Mouse (Mus musculus) stomach, embryonic 15.5 days (tissue): Measurements from ENCODE around the gene Cdc25b. TPM values are rescaled to one million over a fixed set of nuclear protein-coding genes. Genes with fewer than 3 reads are reported as not detected.
A peak's percentile ranks its signal among the peaks of the same experiment; 100 is the strongest.
"Not testable (repeated sequence)": the region's sequence is repeated elsewhere in the genome, so short reads cannot be mapped to it uniquely, and the experiment has no call there.

Experiments used
- ATAC-seq: fragments of 200-750 bp; cut with Nextera tagmentation; 2 replicates; pipeline ENCODE4 v1.8.0; 2017; ENCODE audit warnings: low read depth, moderate number of reproducible peaks, moderate TSS enrichment; ENCODE audit not compliant: insufficient read depth, low FRiP score
- H3K27ac ChIP-seq: fragments of 300-500 bp; sonication (generic); 2 replicates; pipeline ENCODE4 v1.5.1; 2015; ENCODE audit warnings: mild to moderate bottlenecking, inconsistent platforms
- H3K27me3 ChIP-seq: fragments of 300-500 bp; sonication (generic); replicated peaks from 2 replicates; pipeline ENCODE4 v1.6.1; 2015; ENCODE audit warnings: inconsistent platforms
- H3K36me3 ChIP-seq: fragments of 300-500 bp; sonication (generic); 2 replicates; pipeline ENCODE4 v1.6.1; 2015; ENCODE audit warnings: inconsistent platforms
- H3K4me1 ChIP-seq: fragments of 300-500 bp; sonication (generic); 2 replicates; pipeline ENCODE4 v1.6.1; 2015; ENCODE audit warnings: inconsistent platforms
- H3K4me2 ChIP-seq: fragments of 300-500 bp; sonication (generic); 2 replicates; pipeline ENCODE4 v1.6.1; 2015; ENCODE audit warnings: mild to moderate bottlenecking, inconsistent platforms
- H3K4me3 ChIP-seq: fragments of 300-500 bp; sonication (generic); replicated peaks from 2 replicates; pipeline ENCODE4 v1.5.1; 2015; ENCODE audit warnings: inconsistent platforms
- H3K9ac ChIP-seq: fragments of 300-500 bp; sonication (generic); 2 replicates; pipeline ENCODE4 v1.6.1; 2015; ENCODE audit warnings: inconsistent platforms
- H3K9me3 ChIP-seq: fragments of 300-500 bp; sonication (generic); 2 replicates; pipeline ENCODE4 v1.6.1; 2016; ENCODE audit warnings: inconsistent platforms
- WGBS: fragments of 180-500 bp; shearing (Covaris S2); methylation state at CpG from one replicate; pipeline ENCODE4 v1.1.7; 2015; 5-methylcytosine and 5-hydroxymethylcytosine counted together
- polyA plus RNA-seq: library from polyadenylated mRNA; unstranded; fragments of >200 nt; fragmentation: Nextera tagmentation; extraction: Ambion mirVana; gene quantifications from 2 replicates; pipeline ENCODE4 v1.2.1, GENCODE M21; 2015

Cdc25b gene
- polyA plus RNA-seq, 1 experiment from 2014 or later: 62.6 TPM

DNA sequence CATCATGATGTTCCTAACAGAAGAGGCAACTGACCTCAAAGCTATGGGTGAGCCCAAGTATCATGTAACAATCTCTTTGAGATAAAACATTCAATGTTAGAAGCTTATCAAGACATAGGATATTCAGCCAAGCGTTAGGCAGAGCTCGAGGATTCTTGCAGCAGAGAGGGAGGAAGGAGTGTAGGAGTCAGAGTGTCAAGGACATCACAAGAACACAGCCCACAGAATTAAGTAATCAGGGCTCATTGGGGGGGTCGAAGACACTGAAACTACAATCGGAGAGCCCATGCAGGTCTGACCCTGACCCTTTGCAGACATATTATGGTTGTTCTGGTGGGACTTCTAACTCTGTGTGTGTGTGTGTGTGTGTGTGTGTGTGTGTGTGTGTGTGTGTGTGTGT, 33.3 kb downstream of the Cdc25b start:
- Histone ChIP-seq H3K4me3 (no peak overlapping the region), H3K4me2 (no peak overlapping the region), H3K27ac (no peak overlapping the region), H3K27me3 (no peaks in the 10 kb centered on the region), H3K9me3 (no peaks in the 10 kb centered on the region), H3K9ac (no peak overlapping the region), H3K4me1 (no peaks in the 10 kb centered on the region; the same call in 1 of the 2 replicates), H3K36me3 (no peaks in the 10 kb centered on the region)
- ATAC-seq: no peak
- 64% methylated on average over 4 of the region's 4 CpGs for WGBS

DNA sequence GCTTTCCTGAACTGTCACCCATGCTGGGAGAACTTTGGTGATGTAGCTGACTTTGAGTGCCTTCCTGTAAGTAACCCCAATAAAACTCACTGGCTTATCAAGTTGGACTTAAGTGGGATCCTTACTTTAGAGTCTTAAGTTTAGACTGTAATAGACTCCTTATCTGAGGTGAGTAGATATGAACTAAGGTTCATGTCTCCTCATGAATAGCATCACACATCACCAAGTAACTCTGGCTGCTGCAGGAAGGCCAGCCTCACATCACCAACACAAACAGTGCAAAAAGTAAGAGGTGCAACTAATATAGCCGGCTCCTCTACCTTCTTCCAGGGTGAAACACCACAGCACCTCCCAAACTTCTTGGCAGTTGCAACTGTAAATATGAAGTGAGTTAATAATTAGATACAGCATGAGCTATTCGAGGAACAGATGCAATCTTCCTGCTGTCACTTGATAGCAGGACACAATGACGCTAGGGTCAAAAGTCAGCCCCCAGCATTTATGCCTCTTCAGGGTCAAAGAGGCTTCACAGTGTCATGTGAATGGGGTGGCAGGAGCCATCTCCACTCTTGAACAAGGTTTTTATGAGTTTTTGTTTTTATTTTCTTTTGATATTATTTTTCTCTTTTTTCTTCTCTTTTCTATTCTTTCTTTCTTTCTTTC, 35.2 kb downstream of the Cdc25b start:
- Histone ChIP-seq H3K4me1 (no peaks in the 10 kb centered on the region; the same call in 1 of the 2 replicates), H3K27ac (no peak overlapping the region), H3K9ac (no peak overlapping the region), H3K9me3 (no peaks in the 10 kb centered on the region), H3K4me3 (no peak overlapping the region), H3K36me3 (no peaks in the 10 kb centered on the region), H3K4me2 (no peak overlapping the region), H3K27me3 (no peaks in the 10 kb centered on the region)
- WGBS: 67% methylated on average over 3 of the region's 3 CpGs
- ATAC-seq: no peak

DNA sequence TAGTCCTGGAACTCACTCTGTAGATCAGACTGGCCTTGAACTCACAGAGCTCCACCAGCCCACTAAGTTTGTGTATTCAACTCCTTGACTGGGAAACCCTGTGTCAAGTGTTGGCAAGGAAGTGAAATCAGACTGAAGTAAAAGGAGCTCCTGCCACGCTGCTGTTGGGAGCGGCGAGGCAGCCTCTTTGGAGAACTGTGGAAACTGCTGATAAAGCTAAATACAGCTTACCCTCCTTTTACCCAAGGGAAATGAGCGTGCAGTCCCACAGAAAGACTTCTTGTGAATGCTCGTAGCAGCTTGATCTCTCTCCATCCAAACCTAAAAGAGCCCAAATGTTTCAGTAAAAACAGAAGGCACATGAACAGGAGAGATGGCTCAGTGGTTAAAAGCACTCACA, 35.8 kb downstream of the Cdc25b start:
- ATAC-seq: peak; percentile 32; the same call in 1 of the 2 replicates
- no peaks in the 10 kb centered on the region for H3K9me3 ChIP-seq
- no peaks in the 10 kb centered on the region; the same call in 1 of the 2 replicates for H3K4me1 ChIP-seq
- H3K9ac ChIP-seq: no peak overlapping the region
- WGBS: 44% methylated on average over 5 of the region's 5 CpGs
- H3K27ac ChIP-seq: no peak overlapping the region
- H3K36me3 ChIP-seq: no peaks in the 10 kb centered on the region
- no peak overlapping the region for H3K4me2 ChIP-seq
- H3K27me3 ChIP-seq: no peaks in the 10 kb centered on the region
- no peak overlapping the region for H3K4me3 ChIP-seq

DNA sequence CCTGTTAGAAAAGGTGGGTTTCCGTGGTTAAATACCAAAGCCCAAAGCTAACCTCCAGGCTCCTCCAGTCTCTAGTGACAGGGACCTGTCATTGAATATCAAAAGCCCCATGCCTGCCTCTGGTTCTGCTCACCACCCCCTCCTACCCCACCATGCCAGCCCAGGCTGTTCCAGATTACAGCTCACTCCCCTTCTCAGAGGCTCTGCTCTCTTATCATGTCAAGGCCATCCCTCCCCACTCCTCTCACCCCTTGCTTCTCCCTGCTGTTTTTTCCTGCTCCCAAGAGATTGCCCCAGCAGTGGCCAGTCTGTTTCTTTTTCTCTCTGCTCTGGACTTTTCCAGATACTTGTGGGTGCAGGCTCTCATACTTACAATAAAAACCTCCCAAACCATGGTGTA, 36.8 kb downstream of the Cdc25b start:
- H3K36me3 ChIP-seq: no peaks in the 10 kb centered on the region
- 59% methylated on average over 1 of the region's 1 CpGs for WGBS
- no peak overlapping the region for H3K9ac ChIP-seq
- H3K9me3 ChIP-seq: no peaks in the 10 kb centered on the region
- no peak overlapping the region for H3K4me3 ChIP-seq
- ATAC-seq: peak; percentile 94; the same call in 1 of the 2 replicates
- H3K4me1 ChIP-seq: no peaks in the 10 kb centered on the region; the same call in 1 of the 2 replicates
- H3K27me3 ChIP-seq: no peaks in the 10 kb centered on the region
- H3K27ac ChIP-seq: no peak overlapping the region
- H3K4me2 ChIP-seq: no peak overlapping the region

DNA sequence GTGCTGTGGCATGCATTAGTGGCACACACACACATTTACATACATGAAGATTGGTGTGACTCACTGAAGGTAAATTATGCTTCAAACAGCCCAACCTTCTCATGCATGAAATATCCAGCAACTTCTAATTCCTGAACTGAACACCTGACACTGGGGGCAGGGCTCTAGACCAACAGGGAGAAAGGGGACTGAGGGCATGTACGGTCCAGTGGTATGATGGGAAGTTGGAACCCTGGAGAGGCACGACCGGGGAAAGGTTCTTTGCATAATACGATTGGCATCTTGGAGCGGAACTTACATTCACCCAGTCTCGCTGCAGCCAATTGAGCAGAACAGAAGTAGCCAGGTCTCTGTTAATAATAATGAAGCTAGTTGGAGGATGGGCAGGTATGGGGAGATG, 38.4 kb downstream of the Cdc25b start:
- no peak for ATAC-seq
- no peaks in the 10 kb centered on the region for H3K27me3 ChIP-seq
- no peak overlapping the region for H3K4me2 ChIP-seq
- WGBS: 89% methylated on average over 6 of the region's 6 CpGs
- H3K4me1 ChIP-seq: no peaks in the 10 kb centered on the region; the same call in 1 of the 2 replicates
- H3K27ac ChIP-seq: no peak overlapping the region
- no peak overlapping the region for H3K9ac ChIP-seq
- no peaks in the 10 kb centered on the region for H3K36me3 ChIP-seq
- no peaks in the 10 kb centered on the region for H3K9me3 ChIP-seq
- H3K4me3 ChIP-seq: no peak overlapping the region

DNA sequence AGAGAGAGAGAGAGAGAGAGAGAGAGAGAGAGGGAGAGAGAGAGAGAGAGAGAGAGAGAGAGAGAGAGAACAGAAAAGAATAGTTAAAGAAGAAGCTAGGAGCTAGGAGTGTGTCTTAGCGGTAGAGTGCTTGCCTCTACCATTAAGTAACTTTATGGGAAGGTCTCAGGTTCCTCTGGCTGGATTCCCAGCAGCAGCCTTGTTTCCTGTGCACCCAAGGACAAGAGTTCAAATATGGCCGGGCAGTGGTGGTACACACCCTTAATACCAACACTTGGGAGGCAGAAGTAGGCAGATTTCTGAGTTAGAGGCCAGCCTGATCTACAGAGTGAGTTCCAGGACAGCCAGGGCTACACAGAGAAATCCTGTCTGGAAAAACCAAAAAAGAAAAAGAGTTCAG, 39.9 kb downstream of the Cdc25b start:
- H3K4me2 ChIP-seq, ATAC-seq, H3K27ac ChIP-seq, H3K27me3 ChIP-seq, H3K9me3 ChIP-seq, H3K4me3 ChIP-seq, H3K4me1 ChIP-seq, H3K36me3 ChIP-seq, H3K9ac ChIP-seq: not testable (repeated sequence)
- 60% methylated on average over 2 of the region's 2 CpGs for whole genome bisulfite sequencing

DNA sequence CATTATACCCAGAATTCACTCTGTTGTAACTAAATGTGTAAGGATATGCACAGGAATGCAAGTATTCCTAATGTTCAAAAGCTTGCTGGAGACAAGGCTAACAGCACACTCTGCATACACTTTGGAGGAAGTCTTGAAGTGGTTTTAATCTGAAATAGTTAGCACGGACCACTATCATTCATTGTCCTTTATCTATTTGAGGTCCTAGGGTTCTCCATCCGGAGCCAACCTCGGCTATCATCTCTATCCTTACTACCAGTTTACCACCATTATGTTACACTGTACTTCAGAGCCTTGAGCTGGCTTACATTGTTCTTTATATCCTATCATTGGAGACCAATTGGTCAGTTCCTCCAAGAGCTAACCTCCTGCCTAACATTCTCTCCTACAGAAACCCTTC, 40.5 kb downstream of the Cdc25b start:
- no peaks in the 10 kb centered on the region for H3K4me1 ChIP-seq
- H3K4me2 ChIP-seq: no peak overlapping the region
- no peak for ATAC-seq
- H3K36me3 ChIP-seq: no peaks in the 10 kb centered on the region
- 87% methylated on average over 3 of the region's 3 CpGs for WGBS
- H3K9ac ChIP-seq: no peak overlapping the region
- no peaks in the 10 kb centered on the region for H3K9me3 ChIP-seq
- H3K27ac ChIP-seq: no peak overlapping the region
- H3K4me3 ChIP-seq: no peak overlapping the region
- no peaks in the 10 kb centered on the region for H3K27me3 ChIP-seq

DNA sequence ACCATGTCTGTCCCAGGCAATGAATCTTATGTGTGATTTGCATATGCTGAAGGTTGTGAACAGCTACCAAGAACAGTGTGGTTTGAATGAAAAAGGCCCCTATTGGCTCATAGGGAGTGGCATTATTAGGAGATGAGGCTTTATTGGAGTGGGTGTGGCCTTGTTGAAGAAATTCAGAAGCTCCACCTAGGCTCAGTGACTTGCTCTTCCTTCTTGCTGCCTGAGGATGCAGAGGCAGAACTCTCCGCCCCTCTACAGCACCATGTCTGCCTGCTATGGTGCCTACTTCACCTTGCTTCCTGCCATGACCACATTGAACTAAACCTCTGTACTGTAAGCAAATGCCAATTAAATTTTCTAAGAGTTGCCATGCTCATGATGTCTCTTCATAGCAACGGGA, 45.8 kb downstream of the Cdc25b start:
- peaks cover 16% of the 10 kb centered on the region for H3K4me1 ChIP-seq
- H3K9me3 ChIP-seq: no peaks in the 10 kb centered on the region
- no peak overlapping the region for H3K4me3 ChIP-seq
- H3K4me2 ChIP-seq: no peak overlapping the region
- H3K27ac ChIP-seq: no peak overlapping the region
- no peak overlapping the region for H3K9ac ChIP-seq
- no peaks in the 10 kb centered on the region for H3K36me3 ChIP-seq
- ATAC-seq: peak; percentile 33; the same call in 1 of the 2 replicates
- H3K27me3 ChIP-seq: no peaks in the 10 kb centered on the region
- WGBS: 81% methylated on average over 2 of the region's 2 CpGs

DNA sequence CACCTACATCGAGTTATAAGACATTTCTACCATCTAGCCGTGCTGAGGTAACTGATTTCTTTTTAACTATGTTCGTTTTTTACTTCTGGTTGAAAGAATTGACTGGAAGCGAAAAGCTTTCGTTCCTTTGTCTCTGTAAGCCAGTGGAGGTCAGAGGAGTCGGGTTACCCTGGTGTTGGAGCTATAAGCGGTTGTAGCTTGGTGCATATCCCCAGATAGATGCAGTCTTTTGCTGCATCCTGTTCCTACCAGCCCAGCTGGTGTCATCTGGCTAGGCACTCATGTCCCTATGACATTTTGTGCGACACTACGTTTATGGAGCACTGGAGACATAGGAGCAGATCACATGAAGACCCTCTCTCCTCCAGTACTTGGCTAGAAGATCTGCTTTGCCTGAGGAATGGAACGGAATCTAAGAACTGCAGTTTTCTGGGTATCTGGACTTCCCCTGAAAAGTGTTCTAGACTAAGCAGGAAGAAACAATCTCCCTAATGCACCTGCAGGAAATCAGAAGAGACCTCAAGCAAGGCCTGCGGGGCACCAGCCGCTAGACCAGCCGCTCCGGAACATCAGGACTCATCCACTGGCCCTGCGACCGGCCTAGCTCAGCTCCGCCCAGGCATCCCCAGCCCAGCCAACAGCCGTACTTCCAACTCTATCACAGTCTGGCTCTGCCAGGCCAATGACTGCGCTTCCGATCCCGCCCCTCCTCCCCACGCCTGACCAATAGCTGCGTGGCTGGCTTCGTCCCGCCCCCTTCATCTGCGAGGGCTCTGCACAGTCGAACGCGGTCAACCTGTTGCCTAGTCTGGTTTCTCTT, 46.8 kb downstream of the Cdc25b start, which contains the start of gene Mavs:
Gene Mavs (plus strand): TSS at position 757 of the 820 bp plus-strand sequence.
- H3K36me3 ChIP-seq: no peaks in the 10 kb centered on the region
- H3K27me3 ChIP-seq: no peaks in the 10 kb centered on the region
- WGBS: 11% methylated on average over 29 of the region's 29 CpGs
- peak within 1 kb of the TSS; percentile 75 for H3K9ac ChIP-seq
- ATAC-seq: peak; percentile 100
- no peaks in the 10 kb centered on the region for H3K9me3 ChIP-seq
- peak within 1 kb of the TSS; percentile 68 for H3K4me3 ChIP-seq
- peak within 1 kb of the TSS; percentile 88 for H3K4me2 ChIP-seq
- H3K27ac ChIP-seq: peak within 1 kb of the TSS; percentile 73
- peaks cover 16% of the 10 kb centered on the region for H3K4me1 ChIP-seq

DNA sequence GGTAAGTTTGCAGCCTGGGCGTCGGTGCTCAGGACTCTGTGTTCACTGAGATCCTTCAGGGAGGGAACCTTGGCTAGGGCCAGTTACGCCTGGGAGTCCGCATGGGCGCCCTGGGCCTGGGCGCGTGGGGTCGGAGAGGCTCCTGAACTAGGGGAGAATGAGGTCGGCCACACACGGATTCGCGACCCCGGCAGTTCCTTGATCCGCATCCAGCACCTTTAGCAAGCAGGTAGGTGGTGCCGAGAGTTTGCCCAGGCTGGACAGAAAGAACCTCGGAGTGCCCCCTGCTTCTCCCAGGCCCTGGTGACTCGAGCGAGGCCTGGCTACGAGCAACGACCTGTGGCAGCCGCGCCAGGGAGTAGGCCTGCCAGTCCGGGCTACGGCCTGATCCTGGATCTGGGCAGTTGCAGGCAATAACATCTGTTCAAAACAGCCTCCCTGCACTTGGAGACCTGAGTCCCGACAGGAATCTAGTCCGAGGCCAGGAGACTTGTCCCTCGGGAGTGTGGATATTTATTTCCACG, 47.4 kb downstream of the Cdc25b start:
- WGBS: 12% methylated on average over 28 of the region's 28 CpGs
- H3K4me1 ChIP-seq: peaks cover 16% of the 10 kb centered on the region
- peak overlapping the region; percentile 88 for H3K4me2 ChIP-seq
- no peaks in the 10 kb centered on the region for H3K9me3 ChIP-seq
- no peak for ATAC-seq
- peak overlapping the region; percentile 75 for H3K9ac ChIP-seq
- peak overlapping the region; percentile 68 for H3K4me3 ChIP-seq
- H3K27me3 ChIP-seq: no peaks in the 10 kb centered on the region
- no peaks in the 10 kb centered on the region for H3K36me3 ChIP-seq
- peak overlapping the region; percentile 73 for H3K27ac ChIP-seq

DNA sequence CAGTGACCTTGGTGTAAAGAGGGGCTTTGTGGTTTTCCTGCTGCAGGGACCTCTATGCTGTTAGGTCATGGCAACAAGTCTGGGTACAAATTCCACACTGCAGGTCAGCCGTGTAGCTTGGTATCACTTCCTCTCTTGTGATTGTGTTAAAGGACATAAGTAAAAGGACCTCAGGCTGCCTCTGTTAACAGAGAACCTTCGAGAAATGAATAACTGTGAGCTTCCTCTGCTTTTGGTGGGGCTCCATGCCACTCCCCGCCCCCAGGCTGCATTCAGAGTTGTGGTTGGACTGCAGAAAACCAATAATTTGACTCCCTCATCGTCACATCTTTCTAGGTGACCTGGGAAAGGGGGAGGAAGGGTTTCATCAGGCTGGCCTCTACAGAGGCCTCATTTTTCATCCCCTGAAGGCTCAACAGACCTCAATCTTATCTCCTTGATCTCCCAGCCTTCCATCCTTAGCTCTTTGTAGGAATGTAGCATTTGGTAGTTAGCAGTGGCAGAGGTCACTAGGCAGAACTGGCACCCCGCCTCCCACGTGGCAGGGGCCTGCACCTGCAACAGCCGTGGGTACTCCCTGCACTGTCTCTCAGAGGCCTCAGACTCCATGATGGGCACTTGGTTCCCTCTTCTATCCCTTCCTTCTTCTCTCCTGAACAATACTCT, 48.4 kb downstream of the Cdc25b start:
- Histone ChIP-seq H3K4me3 (peak overlapping the region; percentile 68), H3K27me3 (no peaks in the 10 kb centered on the region), H3K4me1 (peaks cover 16% of the 10 kb centered on the region), H3K27ac (no peak overlapping the region), H3K9ac (peak overlapping the region; percentile 75; the same call in 1 of the 2 replicates), H3K9me3 (no peaks in the 10 kb centered on the region), H3K36me3 (no peaks in the 10 kb centered on the region), H3K4me2 (peak overlapping the region; percentile 88)
- no peak for ATAC-seq
- WGBS: 58% methylated on average over 7 of the region's 7 CpGs
